Mouse (Mus musculus) embryonic facial prominence, embryonic 12.5 days (tissue): ENCODE results near the gene Mzf1. TPM values are rescaled to one million over a fixed set of nuclear protein-coding genes. Genes with fewer than 3 reads are reported as not detected.
A peak's percentile ranks its signal among the peaks of the same experiment; 100 is the strongest.

Experiments used
- ATAC-seq: fragments of 200-750 bp; cut with Nextera tagmentation; 2 replicates; pipeline ENCODE4 v1.8.0; 2017; ENCODE audit not compliant: insufficient number of reproducible peaks, insufficient read depth, low FRiP score, low TSS enrichment
- H3K27ac ChIP-seq: fragments of 300-500 bp; sonication (generic); 2 replicates; pipeline ENCODE4 v1.5.1; 2016; ENCODE audit warnings: mild to moderate bottlenecking
- H3K27me3 ChIP-seq: fragments of 300-500 bp; sonication (generic); 2 replicates; pipeline ENCODE4 v1.6.1; 2016; ENCODE audit warnings: mild to moderate bottlenecking, moderate library complexity
- H3K36me3 ChIP-seq: fragments of 300-500 bp; sonication (generic); 2 replicates; pipeline ENCODE4 v1.6.1; 2016; ENCODE audit warnings: mild to moderate bottlenecking
- H3K4me1 ChIP-seq: fragments of 300-500 bp; sonication (generic); 2 replicates; pipeline ENCODE4 v1.6.1; 2016
- H3K4me2 ChIP-seq: fragments of 300-500 bp; sonication (generic); replicated peaks from 2 replicates; pipeline ENCODE4 v1.6.1; 2016; ENCODE audit warnings: mild to moderate bottlenecking, moderate library complexity
- H3K4me3 ChIP-seq: fragments of 300-500 bp; sonication (generic); 2 replicates; pipeline ENCODE4 v1.5.1; 2016; ENCODE audit warnings: mild to moderate bottlenecking
- H3K9ac ChIP-seq: fragments of 300-500 bp; sonication (generic); 2 replicates; pipeline ENCODE4 v1.6.1; 2016; ENCODE audit warnings: mild to moderate bottlenecking, moderate library complexity
- H3K9me3 ChIP-seq: fragments of 300-500 bp; sonication (generic); 2 replicates; pipeline ENCODE4 v1.6.1; 2016; ENCODE audit warnings: mild to moderate bottlenecking, moderate library complexity
- WGBS: fragments of 180-500 bp; shearing (Covaris S2); methylation state at CpG from one replicate; pipeline ENCODE4 v1.1.7; 2016; 5-methylcytosine and 5-hydroxymethylcytosine counted together
- polyA plus RNA-seq: library from polyadenylated mRNA; unstranded; fragments of >200 nt; fragmentation: Nextera tagmentation; extraction: Ambion mirVana; gene quantifications from 2 replicates; pipeline ENCODE4 v1.2.1, GENCODE M21; 2016

Gene Mzf1
- polyA plus RNA-seq, 1 experiment from 2014 or later = 3.8 TPM

DNA sequence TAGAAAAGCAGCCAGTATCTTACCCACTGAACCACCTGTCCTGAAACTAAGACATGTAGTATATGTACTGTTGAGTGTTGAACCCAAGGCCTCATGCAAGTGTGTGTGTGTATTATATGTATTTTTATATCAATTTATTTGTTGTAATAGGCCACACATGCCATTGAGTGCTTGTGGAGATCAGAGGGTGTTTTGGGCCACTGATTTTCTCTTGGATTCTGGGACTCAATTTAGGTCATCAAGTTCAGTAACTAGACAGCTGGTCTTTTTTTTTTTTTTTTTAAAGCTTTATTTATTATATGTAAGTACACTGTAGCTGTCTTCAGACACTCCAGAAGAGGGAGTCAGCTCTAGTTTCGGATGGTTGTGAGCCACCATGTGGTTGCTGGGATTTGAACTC, 39.3 kb downstream of the Mzf1 start:
- no peaks in the 10 kb centered on the region for H3K9me3 ChIP-seq
- H3K4me2 ChIP-seq = no peak overlapping the region
- no peak for ATAC-seq
- WGBS = 82% methylated on average over 1 of the region's 1 CpGs
- peaks cover 5% of the 10 kb centered on the region; the same call in 1 of the 2 replicates for H3K4me1 ChIP-seq
- H3K27me3 ChIP-seq = no peaks in the 10 kb centered on the region
- no peak overlapping the region for H3K9ac ChIP-seq
- H3K4me3 ChIP-seq = no peak overlapping the region
- no peak overlapping the region for H3K27ac ChIP-seq
- H3K36me3 ChIP-seq = no peaks in the 10 kb centered on the region

DNA sequence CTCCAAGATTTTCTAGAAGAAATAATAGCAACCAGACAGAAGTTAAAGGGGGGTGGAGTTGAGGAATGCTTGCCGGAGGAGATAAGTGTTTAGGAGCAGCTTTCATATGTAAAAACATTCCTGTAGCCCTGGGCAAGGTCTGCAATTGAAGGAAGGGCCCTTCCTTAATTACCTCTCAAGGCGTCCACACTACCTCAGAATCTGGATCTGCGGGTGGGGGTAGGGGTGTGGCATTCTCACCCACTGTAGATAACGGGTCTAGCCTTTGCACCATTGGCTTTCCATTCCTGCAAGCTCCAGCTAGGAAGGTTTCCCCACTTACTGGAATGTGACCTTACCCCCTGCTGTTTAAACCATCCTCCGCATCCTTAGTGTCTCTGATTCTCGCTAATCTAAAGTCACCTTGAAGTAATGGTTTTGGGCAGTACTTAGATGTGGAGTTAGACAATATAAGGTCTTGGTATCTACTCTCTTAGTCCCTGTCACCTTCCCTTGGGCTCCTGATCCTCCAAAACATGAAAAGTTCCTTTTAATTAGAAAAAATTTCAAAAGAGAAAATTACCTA, 40.2 kb downstream of the Mzf1 start:
- Histone ChIP-seq H3K9me3 (no peaks in the 10 kb centered on the region), H3K9ac (no peak overlapping the region), H3K4me2 (no peak overlapping the region), H3K36me3 (no peaks in the 10 kb centered on the region), H3K4me1 (peaks cover 6% of the 10 kb centered on the region; the same call in 1 of the 2 replicates), H3K4me3 (no peak overlapping the region), H3K27me3 (no peaks in the 10 kb centered on the region), H3K27ac (no peak overlapping the region)
- WGBS = 34% methylated on average over 6 of the region's 6 CpGs
- no peak for ATAC-seq

DNA sequence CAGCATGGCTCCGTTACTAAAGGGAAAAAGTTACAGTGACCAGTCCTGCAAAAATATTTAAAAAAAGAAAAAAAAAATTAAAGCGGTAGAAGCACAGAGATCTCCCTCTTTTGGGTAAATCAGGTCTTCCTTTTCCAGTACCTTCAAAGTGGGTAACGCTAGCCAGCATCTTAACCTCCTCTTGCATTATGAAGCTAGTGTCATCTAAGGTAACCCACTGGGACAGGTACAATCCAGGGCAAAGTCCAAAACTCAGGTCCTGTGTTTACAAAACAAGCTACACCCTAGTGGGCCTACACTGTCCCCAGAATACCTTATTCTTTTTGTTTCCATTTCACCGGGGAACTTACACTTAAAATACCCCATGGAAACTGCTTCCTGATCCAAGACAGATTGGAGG, 40.9 kb downstream of the Mzf1 start:
- Histone ChIP-seq H3K9ac (no peak overlapping the region), H3K36me3 (no peaks in the 10 kb centered on the region), H3K4me1 (peaks cover 9% of the 10 kb centered on the region; the same call in 1 of the 2 replicates), H3K27me3 (no peaks in the 10 kb centered on the region), H3K27ac (no peak overlapping the region), H3K9me3 (no peaks in the 10 kb centered on the region), H3K4me3 (no peak overlapping the region), H3K4me2 (no peak overlapping the region)
- WGBS = 59% methylated on average over 4 of the region's 4 CpGs
- no peak for ATAC-seq

DNA sequence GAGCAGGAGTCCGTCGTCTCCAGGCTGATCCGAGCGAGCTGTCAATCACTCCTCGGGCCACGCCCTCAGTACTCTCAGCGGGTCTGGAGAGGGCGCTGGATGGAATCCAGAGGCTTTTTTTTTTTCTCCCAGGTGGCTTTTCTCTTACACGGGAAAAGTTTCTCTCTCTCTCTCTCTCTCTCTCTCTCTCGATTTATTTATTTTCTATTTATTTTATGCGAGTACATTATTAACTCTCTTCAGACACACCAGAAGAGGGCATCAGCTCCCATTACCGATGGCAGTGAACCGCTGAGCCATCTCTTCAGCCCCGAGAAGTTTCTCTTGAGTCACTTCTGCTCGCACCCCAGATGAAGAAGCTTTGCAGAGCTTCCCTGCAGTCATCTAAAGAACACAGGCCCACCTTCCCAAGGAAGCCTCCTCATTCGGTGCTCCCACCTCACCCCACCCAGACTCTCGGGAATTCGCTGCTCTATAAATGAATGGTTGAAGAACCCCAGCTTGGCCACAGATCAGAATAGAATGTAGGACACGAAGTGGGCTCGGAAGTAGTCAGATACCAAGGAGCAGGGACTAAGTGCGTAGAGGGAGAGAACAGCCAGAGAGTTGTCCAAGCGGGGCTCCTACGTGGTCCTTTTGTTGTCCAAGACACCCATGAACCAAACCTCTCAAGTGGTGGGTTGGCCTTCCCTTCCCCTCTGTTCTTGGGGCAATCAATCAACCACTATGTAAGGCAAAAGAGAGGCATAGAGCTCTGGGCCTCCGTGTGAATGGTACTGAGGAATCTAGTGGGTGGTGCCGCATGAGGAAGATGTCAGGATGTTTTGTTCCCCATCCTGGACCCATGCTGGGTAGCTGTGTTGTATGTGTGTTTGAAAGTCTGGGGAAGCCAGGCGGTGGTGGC, 44.3 kb downstream of the Mzf1 start, which contains the start of gene Zbtb45:
Gene Zbtb45, minus strand, starts transcription at position 30 of the 904 bp plus-strand sequence.
- 18% methylated on average over 26 of the region's 26 CpGs for WGBS
- H3K36me3 ChIP-seq = peaks cover 25% of the 10 kb centered on the region
- peak within 1 kb of the TSS; percentile 65 for H3K4me3 ChIP-seq
- H3K9ac ChIP-seq = peak within 1 kb of the TSS; percentile 87
- H3K4me1 ChIP-seq = peaks cover 22% of the 10 kb centered on the region
- peak within 1 kb of the TSS; percentile 75 for H3K4me2 ChIP-seq
- no peaks in the 10 kb centered on the region for H3K9me3 ChIP-seq
- H3K27ac ChIP-seq = peak within 1 kb of the TSS; percentile 97
- ATAC-seq = no peak
- peaks cover 15% of the 10 kb centered on the region for H3K27me3 ChIP-seq

DNA sequence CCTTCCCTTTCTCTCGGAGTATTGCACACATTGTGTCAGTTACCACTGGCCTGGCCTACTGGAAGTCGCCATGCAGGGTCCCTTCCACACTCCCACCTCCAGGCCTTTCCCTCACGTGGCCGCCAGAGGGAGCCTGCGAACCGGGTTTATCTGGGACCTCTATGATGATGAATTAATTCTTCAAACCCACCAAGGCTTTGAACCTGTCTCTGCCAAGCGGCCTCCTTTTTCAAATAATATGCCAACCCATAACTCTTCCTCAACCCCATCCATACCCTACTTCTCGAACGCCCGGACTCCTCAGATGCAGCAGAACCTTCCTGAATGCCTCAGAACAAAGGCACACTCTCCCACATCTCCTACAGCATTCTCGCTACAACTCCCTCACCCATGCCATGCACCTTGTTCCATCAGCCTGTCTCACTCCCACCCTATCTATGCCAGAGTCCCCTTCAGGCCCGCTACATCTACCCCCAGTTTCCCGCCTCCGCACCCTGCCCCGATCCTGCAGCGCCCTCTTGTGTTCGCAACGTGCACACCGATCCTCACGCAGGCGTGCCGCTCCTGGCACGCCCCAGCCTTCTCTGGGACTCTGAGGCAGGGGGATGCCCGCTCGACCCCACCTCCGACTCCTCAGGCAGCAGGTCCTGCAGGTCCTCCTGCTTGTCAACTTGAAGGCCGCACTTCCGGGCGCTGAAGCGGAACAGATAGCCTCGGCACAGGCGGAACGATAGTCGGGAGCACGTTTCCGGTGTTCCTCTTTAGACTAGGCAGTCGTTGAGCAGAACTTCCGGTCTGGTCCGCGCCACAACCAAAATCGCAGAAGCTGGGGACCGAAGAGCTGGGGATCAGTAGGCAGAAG, 45.2 kb downstream of the Mzf1 start:
- Histone ChIP-seq H3K27me3 (peaks cover 15% of the 10 kb centered on the region), H3K9me3 (no peaks in the 10 kb centered on the region), H3K4me2 (peak overlapping the region; percentile 75), H3K4me1 (peaks cover 22% of the 10 kb centered on the region), H3K36me3 (peaks cover 31% of the 10 kb centered on the region), H3K27ac (peak overlapping the region; percentile 97), H3K9ac (peak overlapping the region; percentile 87), H3K4me3 (peak overlapping the region; percentile 65)
- ATAC-seq = peak; percentile 87
- WGBS = under 1% methylated on average over 42 of the region's 42 CpGs

DNA sequence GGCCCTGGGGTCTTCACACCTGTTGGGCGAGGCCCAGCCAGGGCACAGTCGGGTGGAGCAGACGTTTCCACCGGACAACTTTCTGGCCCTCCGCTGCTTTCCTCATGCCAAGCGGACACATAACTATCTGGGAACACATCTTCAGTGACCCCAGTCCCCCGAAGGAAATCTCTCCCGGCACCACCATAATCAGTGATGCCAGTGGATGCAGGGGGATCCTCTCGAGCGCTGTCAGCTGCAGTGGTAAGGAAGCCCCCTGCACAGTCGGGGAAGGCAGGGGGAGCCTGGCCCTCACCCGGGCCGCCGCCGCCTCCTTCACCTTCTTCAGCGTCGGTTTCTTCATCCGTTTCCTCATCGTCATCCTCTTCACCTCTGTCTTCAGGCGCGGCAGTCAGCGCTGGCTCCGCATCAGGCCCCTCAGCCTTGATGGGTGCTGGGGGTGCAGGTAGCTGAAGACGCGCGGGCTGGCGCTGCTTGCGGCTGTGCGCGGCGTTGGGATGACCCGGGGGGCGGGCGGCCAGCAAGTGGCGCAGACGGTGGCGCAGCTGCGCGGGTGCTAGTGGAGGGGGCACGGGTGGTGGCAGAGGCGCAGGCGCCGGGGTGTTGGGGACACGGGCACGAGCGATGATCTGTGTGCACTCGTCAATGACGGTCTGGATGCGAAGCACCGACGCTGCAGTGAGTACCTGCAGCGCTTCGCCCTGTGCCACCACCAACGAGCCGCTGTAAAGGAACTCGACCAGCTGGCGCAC, 47.0 kb downstream of the Mzf1 start:
- no peak for ATAC-seq

DNA sequence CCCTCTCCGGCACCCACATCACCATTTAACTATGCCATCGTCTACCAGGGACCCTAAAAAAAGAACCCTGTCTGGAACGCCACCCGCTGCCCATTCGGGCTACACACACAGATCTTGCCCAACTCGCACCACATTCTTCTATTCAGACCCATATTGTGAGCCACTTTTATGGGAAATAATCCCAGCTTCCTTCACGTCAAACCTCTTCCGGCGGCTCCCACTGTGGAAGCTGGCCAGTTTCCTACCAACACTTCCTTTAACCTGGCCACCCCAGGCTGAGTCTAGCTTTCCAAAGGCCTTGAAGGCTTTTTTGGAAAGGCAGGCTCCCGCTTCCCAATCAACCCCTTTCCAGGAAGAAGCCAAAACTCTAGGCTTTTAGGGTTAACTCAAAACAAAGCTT, 48.0 kb downstream of the Mzf1 start:
- no peak overlapping the region for H3K4me3 ChIP-seq
- no peak overlapping the region for H3K9ac ChIP-seq
- H3K4me2 ChIP-seq = no peak overlapping the region
- WGBS = 84% methylated on average over 10 of the region's 10 CpGs
- peaks cover 31% of the 10 kb centered on the region for H3K36me3 ChIP-seq
- peaks cover 22% of the 10 kb centered on the region for H3K4me1 ChIP-seq
- no peaks in the 10 kb centered on the region for H3K9me3 ChIP-seq
- no peak overlapping the region for H3K27ac ChIP-seq
- no peak for ATAC-seq
- H3K27me3 ChIP-seq = peaks cover 15% of the 10 kb centered on the region

More for the DNA sequence above, 47.0 kb downstream of the Mzf1 start:
- WGBS = 42% methylated on average over 57 of the region's 57 CpGs
- Histone ChIP-seq H3K4me2 (peak overlapping the region; percentile 75), H3K9me3 (no peaks in the 10 kb centered on the region), H3K27ac (no peak overlapping the region), H3K27me3 (peaks cover 15% of the 10 kb centered on the region), H3K9ac (peak overlapping the region; percentile 42), H3K4me3 (peak overlapping the region; percentile 12; the same call in 1 of the 2 replicates), H3K4me1 (peaks cover 22% of the 10 kb centered on the region), H3K36me3 (peaks cover 31% of the 10 kb centered on the region)

DNA sequence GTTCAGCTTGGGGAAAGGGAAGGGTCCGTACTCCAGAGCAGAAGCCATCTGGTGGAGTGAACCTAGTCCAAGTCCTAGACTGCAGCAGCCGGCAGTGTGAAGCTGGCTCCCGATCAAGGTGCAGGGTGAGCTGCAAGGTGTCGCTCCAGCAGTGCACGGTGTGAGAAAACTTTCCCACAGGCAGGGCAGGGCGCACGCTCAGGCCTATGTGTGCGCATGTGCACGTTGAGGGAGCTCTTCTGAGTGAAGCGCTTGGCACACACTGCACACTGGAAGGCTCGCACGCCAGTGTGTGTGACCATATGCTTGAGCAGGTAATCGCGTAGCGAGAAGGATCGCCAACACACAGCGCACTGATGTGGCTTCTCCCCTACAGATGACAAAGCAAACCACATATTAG, 48.6 kb downstream of the Mzf1 start:
- Histone ChIP-seq H3K36me3 (peaks cover 31% of the 10 kb centered on the region), H3K4me3 (no peak overlapping the region), H3K4me1 (peaks cover 22% of the 10 kb centered on the region), H3K9ac (no peak overlapping the region), H3K9me3 (no peaks in the 10 kb centered on the region), H3K4me2 (no peak overlapping the region), H3K27me3 (peaks cover 15% of the 10 kb centered on the region), H3K27ac (no peak overlapping the region)
- 88% methylated on average over 17 of the region's 17 CpGs for WGBS
- no peak for ATAC-seq

DNA sequence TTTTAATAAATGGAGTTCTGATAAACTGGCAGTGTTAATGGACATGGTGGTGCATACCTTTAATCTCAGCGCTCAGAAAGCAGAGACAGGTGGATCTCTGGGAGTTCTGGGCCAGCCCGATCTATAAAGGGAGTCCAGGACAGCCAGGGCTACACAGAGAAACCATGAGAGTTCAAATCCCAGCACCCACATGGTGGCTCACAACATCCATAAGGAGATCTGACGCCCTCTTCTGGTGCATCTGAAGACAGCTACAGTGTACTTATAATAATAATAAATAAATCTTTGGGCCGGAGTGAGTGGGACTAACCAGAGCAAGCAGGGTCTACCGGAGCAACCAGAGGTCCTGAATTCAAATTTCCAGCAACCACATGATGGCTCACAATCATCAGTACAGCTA, 51.2 kb downstream of the Mzf1 start:
- ATAC-seq = no peak
- H3K4me1 ChIP-seq = peaks cover 11% of the 10 kb centered on the region
- H3K9ac ChIP-seq = no peak overlapping the region
- no peak overlapping the region for H3K4me3 ChIP-seq
- WGBS = 76% methylated on average over 5 of the region's 5 CpGs
- H3K4me2 ChIP-seq = no peak overlapping the region
- no peaks in the 10 kb centered on the region for H3K9me3 ChIP-seq
- no peak overlapping the region for H3K27ac ChIP-seq
- H3K36me3 ChIP-seq = peaks cover 31% of the 10 kb centered on the region
- peaks cover 15% of the 10 kb centered on the region for H3K27me3 ChIP-seq

DNA sequence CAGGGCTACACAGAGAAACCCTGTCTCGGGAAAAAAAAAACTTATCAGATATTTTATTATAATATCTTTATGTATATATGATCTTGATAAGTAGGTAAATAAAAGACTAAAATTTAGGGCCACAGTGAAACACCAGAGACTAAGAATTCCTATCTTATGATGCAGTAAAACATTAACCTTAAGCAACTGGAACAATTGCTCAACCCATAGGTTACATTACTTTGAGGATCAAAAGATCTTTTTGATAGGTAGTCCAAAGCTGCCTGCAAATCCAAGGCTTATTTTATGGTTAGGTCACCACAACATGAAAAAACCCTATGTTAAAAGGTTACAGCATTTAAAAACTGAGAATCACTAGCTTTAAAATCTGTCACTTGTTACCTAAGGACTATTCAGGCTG, 53.0 kb downstream of the Mzf1 start:
- H3K4me1 ChIP-seq = no peaks in the 10 kb centered on the region
- no peaks in the 10 kb centered on the region for H3K27me3 ChIP-seq
- 87% methylated on average over 1 of the region's 1 CpGs for WGBS
- no peak overlapping the region for H3K4me2 ChIP-seq
- H3K27ac ChIP-seq = no peak overlapping the region
- H3K9me3 ChIP-seq = no peaks in the 10 kb centered on the region
- H3K4me3 ChIP-seq = no peak overlapping the region
- no peak for ATAC-seq
- H3K9ac ChIP-seq = no peak overlapping the region
- peaks cover 16% of the 10 kb centered on the region for H3K36me3 ChIP-seq

DNA sequence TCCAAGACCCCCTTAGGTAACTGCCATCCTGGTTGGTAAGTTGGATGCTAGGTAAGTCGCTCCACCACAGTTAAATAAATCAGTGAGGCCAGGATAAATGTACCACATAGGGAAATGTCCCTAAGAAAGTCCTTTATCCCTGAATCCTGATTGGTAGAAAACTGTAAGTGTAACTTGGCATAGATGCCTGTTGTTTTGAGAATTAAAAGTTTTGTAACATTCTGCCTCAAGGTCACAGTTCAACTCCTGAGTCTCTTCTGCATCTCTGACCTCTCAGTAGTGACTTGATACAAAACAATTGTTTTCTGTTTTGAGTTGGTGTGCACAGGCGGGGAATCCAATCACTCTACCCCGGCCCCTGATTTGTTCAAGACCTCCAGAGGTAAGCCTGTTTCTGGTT, 55.7 kb downstream of the Mzf1 start, which contains the start of gene Trim28:
Gene Trim28, plus strand, starts transcription at position 264 of the 400 bp plus-strand sequence.
- Histone ChIP-seq H3K4me3 (no peak within 1 kb of the TSS), H3K9ac (no peak within 1 kb of the TSS), H3K9me3 (no peaks in the 10 kb centered on the region), H3K36me3 (no peaks in the 10 kb centered on the region), H3K4me1 (no peaks in the 10 kb centered on the region), H3K4me2 (no peak within 1 kb of the TSS), H3K27me3 (no peaks in the 10 kb centered on the region), H3K27ac (no peak within 1 kb of the TSS)
- no peak for ATAC-seq
- WGBS = 74% methylated on average over 3 of the region's 3 CpGs
